Mouse (Mus musculus) megakaryocyte, embryonic 14.5 days (primary cell): ENCODE results near the gene Ahdc1. TPM values are rescaled to one million over a fixed set of nuclear protein-coding genes. Genes with fewer than 3 reads are reported as not detected.
A peak's percentile ranks its signal among the peaks of the same experiment; 100 is the strongest.

Source experiments
- H3K27me3 ChIP-seq: replicated peaks from 2 replicates; pipeline ENCODE3; 2012; ENCODE audit warnings: inconsistent platforms
- H3K36me3 ChIP-seq: replicated peaks from 2 replicates; pipeline ENCODE3; 2012; ENCODE audit warnings: low read length, inconsistent platforms, mixed read lengths
- H3K4me1 ChIP-seq: 2 replicates; pipeline ENCODE4 v1.6.1; 2012; ENCODE audit warnings: inconsistent platforms
- H3K4me3 ChIP-seq: replicated peaks from 2 replicates; pipeline ENCODE3; 2012; ENCODE audit warnings: moderate library complexity, mild to moderate bottlenecking, inconsistent platforms
- H3K9me3 ChIP-seq: 2 replicates; pipeline ENCODE4 v1.6.1; 2012; ENCODE audit warnings: inconsistent platforms
- FLI1 ChIP-seq: IDR thresholded peaks from 2 replicates; pipeline ENCODE4 v1.6.1; 2012; ENCODE audit warnings: low read length, inconsistent platforms, mixed read lengths
- GATA1 ChIP-seq: IDR thresholded peaks from 3 replicates; pipeline ENCODE4 v1.6.1; 2012; ENCODE audit warnings: mixed read lengths, low read length, inconsistent platforms, borderline replicate concordance
- polyA plus RNA-seq: library from polyadenylated mRNA; stranded (reverse); fragments of >175 nt; gene quantifications from 2 replicates; pipeline ENCODE4 v1.2.3, GENCODE M21; 2012; ENCODE audit warnings: low replicate concordance; ENCODE audit not compliant: insufficient read depth

Gene Ahdc1
- polyA plus RNA-seq = 42.4 and 114 TPM in 2 replicates

GRCm38 (mm10) chr4:133011028-133011820 lies at the start of gene Ahdc1:
Gene Ahdc1 (plus strand): TSS chr4:133011260.
- Histone ChIP-seq H3K4me3 (peak within 1 kb of the TSS; percentile 97), H3K27me3 (peaks cover 10% of the 10 kb centered on the region), H3K4me1 (peaks cover 72% of the 10 kb centered on the region), H3K9me3 (no peaks in the 10 kb centered on the region), H3K36me3 (peaks cover 2% of the 10 kb centered on the region)
- TF ChIP-seq FLI1 (no peak), GATA1 (no peak)

GRCm38 (mm10) chr4:132961866-132962265 lies 49.2 kb upstream of the Ahdc1 start:
- Histone ChIP-seq H3K4me1 (peaks cover 56% of the 10 kb centered on the region), H3K36me3 (no peaks in the 10 kb centered on the region), H3K27me3 (no peaks in the 10 kb centered on the region), H3K4me3 (no peak overlapping the region), H3K9me3 (no peaks in the 10 kb centered on the region)
- TF ChIP-seq GATA1 (no peak), FLI1 (no peak)

GRCm38 (mm10) chr4:132962628-132963027 lies 48.4 kb upstream of the Ahdc1 start:
- H3K27me3 ChIP-seq = no peaks in the 10 kb centered on the region
- no peaks in the 10 kb centered on the region for H3K36me3 ChIP-seq
- H3K4me3 ChIP-seq = no peak overlapping the region
- no peaks in the 10 kb centered on the region for H3K9me3 ChIP-seq
- H3K4me1 ChIP-seq = peaks cover 55% of the 10 kb centered on the region
- TF ChIP-seq FLI1 (no peak), GATA1 (no peak)

- H3K4me3 ChIP-seq = no peak overlapping the region
- H3K4me1 ChIP-seq = peaks cover 60% of the 10 kb centered on the region
- TF ChIP-seq FLI1 (no peak), GATA1 (no peak)
- no peaks in the 10 kb centered on the region for H3K36me3 ChIP-seq
- H3K9me3 ChIP-seq = no peaks in the 10 kb centered on the region
- no peaks in the 10 kb centered on the region for H3K27me3 ChIP-seq
Observed at GRCm38 (mm10) chr4:132963436-132963835, 47.6 kb upstream of the Ahdc1 start.

GRCm38 (mm10) chr4:132964064-132964463 lies 47.0 kb upstream of the Ahdc1 start:
- Histone ChIP-seq H3K4me1 (peaks cover 57% of the 10 kb centered on the region), H3K36me3 (no peaks in the 10 kb centered on the region), H3K9me3 (no peaks in the 10 kb centered on the region), H3K4me3 (no peak overlapping the region), H3K27me3 (no peaks in the 10 kb centered on the region)
- no peak for TF ChIP-seq GATA1
- no peak for TF ChIP-seq FLI1

GRCm38 (mm10) chr4:132964473-132964872 lies 46.6 kb upstream of the Ahdc1 start:
- no peaks in the 10 kb centered on the region for H3K9me3 ChIP-seq
- H3K4me1 ChIP-seq = peaks cover 55% of the 10 kb centered on the region
- H3K4me3 ChIP-seq = no peak overlapping the region
- H3K27me3 ChIP-seq = no peaks in the 10 kb centered on the region
- no peak for TF ChIP-seq GATA1
- no peak for TF ChIP-seq FLI1
- H3K36me3 ChIP-seq = no peaks in the 10 kb centered on the region

GRCm38 (mm10) chr4:132968105-132968938 lies 42.7 kb upstream of the Ahdc1 start:
- TF ChIP-seq GATA1 = no peak
- TF ChIP-seq FLI1 = no peak
- H3K4me1 ChIP-seq = peaks cover 63% of the 10 kb centered on the region
- peaks cover 2% of the 10 kb centered on the region for H3K27me3 ChIP-seq
- H3K4me3 ChIP-seq = no peak overlapping the region
- H3K9me3 ChIP-seq = no peaks in the 10 kb centered on the region
- no peaks in the 10 kb centered on the region for H3K36me3 ChIP-seq

- no peaks in the 10 kb centered on the region for H3K9me3 ChIP-seq
- H3K4me3 ChIP-seq = peak overlapping the region; percentile 69
- peaks cover 16% of the 10 kb centered on the region for H3K27me3 ChIP-seq
- TF ChIP-seq FLI1 = no peak
- no peaks in the 10 kb centered on the region for H3K36me3 ChIP-seq
- H3K4me1 ChIP-seq = peaks cover 79% of the 10 kb centered on the region
Observed at GRCm38 (mm10) chr4:132971601-132972000, 39.5 kb upstream of the Ahdc1 start.

GRCm38 (mm10) chr4:132972101-132972500 lies 39.0 kb upstream of the Ahdc1 start:
- H3K9me3 ChIP-seq = no peaks in the 10 kb centered on the region
- peak overlapping the region; percentile 69 for H3K4me3 ChIP-seq
- H3K27me3 ChIP-seq = peaks cover 21% of the 10 kb centered on the region
- TF ChIP-seq FLI1 (no peak), GATA1 (no peak)
- H3K36me3 ChIP-seq = no peaks in the 10 kb centered on the region
- H3K4me1 ChIP-seq = peaks cover 84% of the 10 kb centered on the region

GRCm38 (mm10) chr4:132972556-132972955 lies 38.5 kb upstream of the Ahdc1 start:
- H3K9me3 ChIP-seq = no peaks in the 10 kb centered on the region
- no peaks in the 10 kb centered on the region for H3K36me3 ChIP-seq
- H3K4me1 ChIP-seq = peaks cover 88% of the 10 kb centered on the region
- peaks cover 25% of the 10 kb centered on the region for H3K27me3 ChIP-seq
- no peak for TF ChIP-seq GATA1
- no peak for TF ChIP-seq FLI1
- H3K4me3 ChIP-seq = no peak overlapping the region
